Mouse (Mus musculus): Measurements from ENCODE around the gene Gigyf1. TPM values are rescaled to one million over a fixed set of nuclear protein-coding genes. Genes with fewer than 3 reads are reported as not detected.

Gigyf1 gene
- polyA plus RNA-seq, 1 experiment = 40.3 TPM

- TF ChIP-seq POLR2A (IDR thresholded peaks at IDR 0.05; ENCODE audit: low read depth, low read length) = no peak
- no peak for TF ChIP-seq CTCF (IDR thresholded peaks at IDR 0.05; ENCODE audit: extremely low read depth, insufficient read depth, insufficient read length, insufficient replicate concordance)
- Histone ChIP-seq H3K27ac (ENCODE audit: insufficient read depth, low read length) (no peak overlapping the region), H3K4me3 (ENCODE audit: extremely low read depth, insufficient read depth, insufficient read length) (no peak overlapping the region), H3K4me1 (ENCODE audit: control insufficient read depth, insufficient read depth, insufficient read length) (no peaks in the 10 kb centered on the region), H3K27me3 (ENCODE audit: control insufficient read depth, insufficient read depth, low read length) (peaks cover 9% of the 10 kb centered on the region), H3K36me3 (ENCODE audit: control insufficient read depth, insufficient read depth, low read length) (no peaks in the 10 kb centered on the region)
- DNase-seq (ENCODE audit: low read depth in 1 of 2, low spot score in 2 of 2) = no peak
- WGBS = 31% methylated on average over 6 of the region's 6 CpGs
These were observed 34.7 kb downstream of the Gigyf1 start for GRCm38 (mm10) chr5:137553000-137553399.

- Histone ChIP-seq H3K4me1 (ENCODE audit: control insufficient read depth, insufficient read depth, insufficient read length) (no peaks in the 10 kb centered on the region), H3K4me3 (ENCODE audit: extremely low read depth, insufficient read depth, insufficient read length) (no peak within 1 kb of the TSS), H3K36me3 (ENCODE audit: control insufficient read depth, insufficient read depth, low read length) (no peaks in the 10 kb centered on the region), H3K27me3 (ENCODE audit: control insufficient read depth, insufficient read depth, low read length) (peaks cover 9% of the 10 kb centered on the region), H3K27ac (ENCODE audit: insufficient read depth, low read length) (no peak within 1 kb of the TSS)
- TF ChIP-seq POLR2A (IDR thresholded peaks at IDR 0.05; ENCODE audit: low read depth, low read length) (no peak), CTCF (IDR thresholded peaks at IDR 0.05; ENCODE audit: extremely low read depth, insufficient read depth, insufficient read length, insufficient replicate concordance) (no peak)
- no peak for DNase-seq (ENCODE audit: low read depth in 1 of 2, low spot score in 2 of 2)
- WGBS = 2% methylated on average over 37 of the region's 37 CpGs
These were observed 35.1 kb downstream of the Gigyf1 start, which contains the start of gene Actl6b for GRCm38 (mm10) chr5:137553411-137553837. Gene Actl6b (plus strand): TSS chr5:137553517.

- TF ChIP-seq CTCF (IDR thresholded peaks at IDR 0.05; ENCODE audit: extremely low read depth, insufficient read depth, insufficient read length, insufficient replicate concordance) (no peak), POLR2A (IDR thresholded peaks at IDR 0.05; ENCODE audit: low read depth, low read length) (no peak)
- Histone ChIP-seq H3K27me3 (ENCODE audit: control insufficient read depth, insufficient read depth, low read length) (peaks cover 9% of the 10 kb centered on the region), H3K36me3 (ENCODE audit: control insufficient read depth, insufficient read depth, low read length) (no peaks in the 10 kb centered on the region), H3K4me1 (ENCODE audit: control insufficient read depth, insufficient read depth, insufficient read length) (no peaks in the 10 kb centered on the region), H3K27ac (ENCODE audit: insufficient read depth, low read length) (no peak overlapping the region), H3K4me3 (ENCODE audit: extremely low read depth, insufficient read depth, insufficient read length) (no peak overlapping the region)
- 47% methylated on average over 11 of the region's 11 CpGs for WGBS
- DNase-seq (ENCODE audit: low read depth in 1 of 2, low spot score in 2 of 2) = no peak
These were observed 35.5 kb downstream of the Gigyf1 start for GRCm38 (mm10) chr5:137553898-137554297.

- no peaks in the 10 kb centered on the region for H3K4me1 ChIP-seq (ENCODE audit: control insufficient read depth, insufficient read depth, insufficient read length)
- DNase-seq (ENCODE audit: low read depth in 1 of 2, low spot score in 2 of 2) = no peak
- 73% methylated on average over 6 of the region's 6 CpGs for WGBS
- TF ChIP-seq POLR2A (IDR thresholded peaks at IDR 0.05; ENCODE audit: low read depth, low read length) (no peak), CTCF (IDR thresholded peaks at IDR 0.05; ENCODE audit: extremely low read depth, insufficient read depth, insufficient read length, insufficient replicate concordance) (no peak)
- no peak overlapping the region for H3K4me3 ChIP-seq (ENCODE audit: extremely low read depth, insufficient read depth, insufficient read length)
- no peaks in the 10 kb centered on the region for H3K27me3 ChIP-seq (ENCODE audit: control insufficient read depth, insufficient read depth, low read length)
- H3K36me3 ChIP-seq (ENCODE audit: control insufficient read depth, insufficient read depth, low read length) = no peaks in the 10 kb centered on the region
- H3K27ac ChIP-seq (ENCODE audit: insufficient read depth, low read length) = no peak overlapping the region
These were observed 43.2 kb downstream of the Gigyf1 start for GRCm38 (mm10) chr5:137561556-137561955.

GRCm38 (mm10) chr5:137562965-137563364 lies 44.6 kb downstream of the Gigyf1 start:
- H3K27ac ChIP-seq (ENCODE audit: insufficient read depth, low read length) = no peak overlapping the region
- TF ChIP-seq POLR2A (IDR thresholded peaks at IDR 0.05; ENCODE audit: low read depth, low read length) = no peak
- TF ChIP-seq CTCF (IDR thresholded peaks at IDR 0.05; ENCODE audit: extremely low read depth, insufficient read depth, insufficient read length, insufficient replicate concordance) = no peak
- no peaks in the 10 kb centered on the region for H3K4me1 ChIP-seq (ENCODE audit: control insufficient read depth, insufficient read depth, insufficient read length)
- WGBS = 88% methylated on average over 10 of the region's 10 CpGs
- no peak overlapping the region for H3K4me3 ChIP-seq (ENCODE audit: extremely low read depth, insufficient read depth, insufficient read length)
- no peaks in the 10 kb centered on the region for H3K36me3 ChIP-seq (ENCODE audit: control insufficient read depth, insufficient read depth, low read length)
- no peaks in the 10 kb centered on the region for H3K27me3 ChIP-seq (ENCODE audit: control insufficient read depth, insufficient read depth, low read length)
- DNase-seq (ENCODE audit: low read depth in 1 of 2, low spot score in 2 of 2) = no peak

GRCm38 (mm10) chr5:137565744-137566143 lies 47.4 kb downstream of the Gigyf1 start:
- no peak overlapping the region for H3K4me3 ChIP-seq (ENCODE audit: extremely low read depth, insufficient read depth, insufficient read length)
- no peaks in the 10 kb centered on the region for H3K36me3 ChIP-seq (ENCODE audit: control insufficient read depth, insufficient read depth, low read length)
- H3K27ac ChIP-seq (ENCODE audit: insufficient read depth, low read length) = no peak overlapping the region
- no peak for DNase-seq (ENCODE audit: low read depth in 1 of 2, low spot score in 2 of 2)
- TF ChIP-seq POLR2A (IDR thresholded peaks at IDR 0.05; ENCODE audit: low read depth, low read length) (no peak), CTCF (IDR thresholded peaks at IDR 0.05; ENCODE audit: extremely low read depth, insufficient read depth, insufficient read length, insufficient replicate concordance) (no peak)
- WGBS = 87% methylated on average over 6 of the region's 6 CpGs
- peaks cover 10% of the 10 kb centered on the region; the same call in 1 of the 2 replicates for H3K4me1 ChIP-seq (ENCODE audit: control insufficient read depth, insufficient read depth, insufficient read length)
- H3K27me3 ChIP-seq (ENCODE audit: control insufficient read depth, insufficient read depth, low read length) = no peaks in the 10 kb centered on the region

GRCm38 (mm10) chr5:137566416-137566815 lies 48.1 kb downstream of the Gigyf1 start:
- Histone ChIP-seq H3K4me3 (ENCODE audit: extremely low read depth, insufficient read depth, insufficient read length) (no peak overlapping the region), H3K36me3 (ENCODE audit: control insufficient read depth, insufficient read depth, low read length) (no peaks in the 10 kb centered on the region), H3K4me1 (ENCODE audit: control insufficient read depth, insufficient read depth, insufficient read length) (peaks cover 13% of the 10 kb centered on the region; the same call in 1 of the 2 replicates), H3K27me3 (ENCODE audit: control insufficient read depth, insufficient read depth, low read length) (no peaks in the 10 kb centered on the region), H3K27ac (ENCODE audit: insufficient read depth, low read length) (no peak overlapping the region)
- 95% methylated on average over 5 of the region's 5 CpGs for WGBS
- DNase-seq (ENCODE audit: low read depth in 1 of 2, low spot score in 2 of 2) = no peak
- TF ChIP-seq CTCF (IDR thresholded peaks at IDR 0.05; ENCODE audit: extremely low read depth, insufficient read depth, insufficient read length, insufficient replicate concordance) (no peak), POLR2A (IDR thresholded peaks at IDR 0.05; ENCODE audit: low read depth, low read length) (no peak)
